Comparison of ENCODE assay signal across 20 mouse cellular contexts in genomic region chr9:15060026-15060425, GRCm38 (mm10). TPM values are rescaled to one million over a fixed set of nuclear protein-coding genes. Genes with fewer than 3 reads are reported as not detected.
DNase-seq lines count a peak whose midpoint lies in the region; ATAC-seq lines count a peak whose summit lies in the region.
"Had no signal": no experiment of that assay in that cellular context is flagged by ENCODE, and none has a peak within 500 bp of the region (broad histone marks: within the 10 kb centered on the region; RNA-seq: fewer than 3 reads in every experiment).

No protein-coding gene starts in this region.

- H3K36me3 ChIP-seq in heart, embryonic 11.5 days (ENCODE audit: control insufficient read depth, insufficient read depth, low read length): no peaks in the 10 kb centered on the region
- H3K36me3 ChIP-seq: embryonic facial prominence, embryonic 13.5 days; forebrain, embryonic 12.5 days; heart, embryonic 12.5 days; hindbrain, embryonic 10.5 days had no signal

- no peaks in the 10 kb centered on the region for H3K4me1 ChIP-seq in heart, embryonic 11.5 days (ENCODE audit: control insufficient read depth, insufficient read depth, low read length)
- H3K4me1 ChIP-seq: embryonic facial prominence, embryonic 13.5 days; forebrain, embryonic 12.5 days; heart, embryonic 12.5 days; hindbrain, embryonic 10.5 days had no signal

- no peak overlapping the region for H3K4me3 ChIP-seq in heart, embryonic 11.5 days (ENCODE audit: low read depth, low read length)
- H3K4me3 ChIP-seq: embryonic facial prominence, embryonic 13.5 days; forebrain, embryonic 12.5 days; heart, adult 2 months; heart, embryonic 12.5 days; hindbrain, embryonic 10.5 days had no signal

- peak; percentile 38 for ATAC-seq in CD4-positive, CD25-positive, alpha-beta regulatory T cell, adult 4 months
- no peak for ATAC-seq in heart, embryonic 11.5 days (replicated peaks; ENCODE audit: insufficient number of reproducible peaks, low FRiP score, low TSS enrichment)
- ATAC-seq: forebrain, embryonic 16.5 days had no signal

- WGBS in heart, embryonic 11.5 days (ENCODE audit: insufficient replicate concordance): 81% methylated on average over 6 of the region's 6 CpGs

- no peak overlapping the region for H3K9ac ChIP-seq in heart, embryonic 11.5 days (ENCODE audit: low read depth, low read length)
- H3K9ac ChIP-seq: embryonic facial prominence, embryonic 13.5 days; forebrain, embryonic 12.5 days; heart, embryonic 12.5 days; hindbrain, embryonic 14.5 days had no signal

- no peaks in the 10 kb centered on the region for H3K9me3 ChIP-seq in heart, embryonic 11.5 days (replicated peaks; ENCODE audit: control insufficient read depth, low read length)
- H3K9me3 ChIP-seq: embryonic facial prominence, embryonic 13.5 days; forebrain, embryonic 12.5 days; heart, embryonic 12.5 days; hindbrain, embryonic 10.5 days had no signal

- H3K4me2 ChIP-seq in heart, embryonic 11.5 days: no peak overlapping the region
- H3K4me2 ChIP-seq: embryonic facial prominence, embryonic 13.5 days; forebrain, embryonic 12.5 days; heart, embryonic 12.5 days; hindbrain, embryonic 14.5 days had no signal

- DNase-seq in thymus, postnatal 25 days: peak; percentile 26
- DNase-seq in thymus, postnatal 10 days (ENCODE audit: low spot score in 2 of 2): no peak
- peak; percentile 51 for DNase-seq in induced T-regulatory cell, adult 2 months (ENCODE audit: low read depth)
- no peak for DNase-seq in cerebellum, adult 11 months
- DNase-seq in adrenal gland, adult 2 months: no peak
- DNase-seq: adrenal gland, postnatal 14 days; cerebellum, adult 18-20 months; cerebellum, adult 9-11 months; cerebellum, postnatal 36 days; gastrocnemius, postnatal 14 days; heart, adult 2 months had no signal

- H3K27ac ChIP-seq in heart, embryonic 11.5 days (ENCODE audit: low read depth, low read length): no peak overlapping the region
- H3K27ac ChIP-seq: embryonic facial prominence, embryonic 13.5 days; forebrain, embryonic 12.5 days; heart, adult 2 months; hindbrain, embryonic 10.5 days; hindbrain, embryonic 14.5 days had no signal

- H3K27me3 ChIP-seq in heart, embryonic 11.5 days (ENCODE audit: control insufficient read depth, insufficient read depth, low read length): no peaks in the 10 kb centered on the region
- H3K27me3 ChIP-seq: embryonic facial prominence, embryonic 13.5 days; forebrain, embryonic 12.5 days; heart, embryonic 12.5 days had no signal

RNA-seq across cellular contexts. Expression of gene Panx1, which starts 14.7 kb away (rescaled TPM):
- polyA plus RNA-seq in CD4-positive, CD25-positive, alpha-beta regulatory T cell, adult 4 months (2017; shearing (Covaris generic)): 10 to 100 TPM; 16.1 to 23.4 TPM
- polyA plus RNA-seq in heart, embryonic 11.5 days (2014; fragmentation: Nextera tagmentation; extraction: Ambion mirVana): 30.1 and 30.4 TPM in 2 replicates
- 10 to 100 TPM in 1 of 2 experiments, 1 to 10 TPM in 1; 7.1 to 10.1 TPM for total RNA-seq in adrenal gland, adult 2 months (2021)
- polyA plus RNA-seq in adrenal gland, adult 2 months (2012; rRNA removed): 21.1 and 27.5 TPM in 2 replicates

RNA-seq across cellular contexts. Expression of gene Hephl1, which starts 51.9 kb away (rescaled TPM):
- not detected for polyA plus RNA-seq in CD4-positive, CD25-positive, alpha-beta regulatory T cell, adult 4 months (2017; shearing (Covaris generic))
- polyA plus RNA-seq in heart, embryonic 11.5 days (2014; fragmentation: Nextera tagmentation; extraction: Ambion mirVana): not detected in 2 replicates
- total RNA-seq in adrenal gland, adult 2 months (2021): 1 to 10 TPM in 1 of 2 experiments, under 1 TPM in 1; 0.38 to 5.0 TPM
- 1.2 and 2.9 TPM in 2 replicates for polyA plus RNA-seq in adrenal gland, adult 2 months (2012; rRNA removed)
- polyA plus RNA-seq: forebrain, embryonic 12.5 days; forebrain, embryonic 16.5 days; heart, embryonic 12.5 days; heart, embryonic 16.5 days; hindbrain, embryonic 10.5 days; hindbrain, embryonic 14.5 days had no signal

Comparison
In these comparisons a context has a peak if more than half of its experiments do, and no peak if none do; other contexts are left out.
1. DNase-seq: peak in thymus, postnatal 25 days (single experiment) and induced T-regulatory cell, adult 2 months (single experiment); none in thymus, postnatal 10 days (0 of 2), cerebellum, adult 11 months (single experiment) and adrenal gland, adult 2 months (single experiment).